Mouse (Mus musculus) testis, adult 2 months (tissue): ENCODE measurements at regions not wholly inside any gene's neighbourhood (a gene's known extent, or its start where the extent isn't known, plus 50 kb on each side); places are given as distances from the start of the nearest gene placed in this dataset.
"Not testable (repeated sequence)": the region's sequence is repeated elsewhere in the genome, so short reads cannot be mapped to it uniquely, and the experiment has no call there.

Experiments used
- CTCF ChIP-seq: fragments of 200-500 bp; IDR thresholded peaks from 2 replicates; pipeline ENCODE4 v1.5.1; 2012; ENCODE audit warnings: low read depth, mild to moderate bottlenecking, inconsistent platforms, low read length, moderate library complexity; ENCODE audit not compliant: control insufficient read depth, insufficient read depth, insufficient replicate concordance
- POLR2A ChIP-seq: fragments of 200-500 bp; IDR thresholded peaks from 2 replicates; pipeline ENCODE4 v1.6.1; 2012; ENCODE audit warnings: low read depth, mild to moderate bottlenecking, inconsistent platforms, low read length, moderate library complexity; ENCODE audit not compliant: control insufficient read depth

DNA sequence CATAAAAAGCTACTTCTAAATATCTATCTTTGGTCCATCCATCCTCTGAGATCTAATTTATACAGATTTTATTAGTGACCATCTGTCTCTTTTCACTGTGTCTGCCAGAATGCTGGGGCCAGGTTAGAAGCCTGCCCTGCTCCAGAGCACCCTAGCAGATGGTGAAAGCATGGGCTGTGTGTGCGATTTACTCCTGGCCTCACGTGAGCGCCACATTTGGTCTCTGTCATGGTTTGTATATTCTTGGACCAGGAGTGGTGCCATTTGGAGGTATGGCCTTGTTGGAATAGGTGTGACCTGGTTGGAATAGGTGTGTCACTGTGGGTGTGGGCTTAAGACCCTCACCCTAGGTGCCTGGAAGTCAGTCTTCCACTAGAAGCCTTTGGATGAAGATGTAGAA is 115.0 kb upstream of the Cnksr3 start:
- TF ChIP-seq CTCF, POLR2A: not testable (repeated sequence)
